Mouse (Mus musculus) left cerebral cortex, postnatal 25 days (tissue): ENCODE results near the gene Lalba. TPM values are rescaled to one million over a fixed set of nuclear protein-coding genes. Genes with fewer than 3 reads are reported as not detected.
"Not testable (repeated sequence)": the region's sequence is repeated elsewhere in the genome, so short reads cannot be mapped to it uniquely, and the experiment has no call there.

Source experiments
- DNase-seq, 2 experiments: peaks; one replicate each; pipeline ENCODE4 v3.0.0; 2022; ENCODE audit warnings: low spot score in 2 of 2, mixed read lengths in 1 of 2
- intact Hi-C: fragments of 180-260 bp; cut with DNase I; formaldehyde crosslinking; loops from one replicate; pipeline ENCODE4 v1.15.1; 2025
- total RNA-seq, 2 experiments: library from RNA; stranded (reverse); gene quantifications; 2 replicates each; pipeline ENCODE4 v1.2.3; 2021

Gene Lalba
- total RNA-seq, 2 experiments from 2014 or later: not detected

DNA sequence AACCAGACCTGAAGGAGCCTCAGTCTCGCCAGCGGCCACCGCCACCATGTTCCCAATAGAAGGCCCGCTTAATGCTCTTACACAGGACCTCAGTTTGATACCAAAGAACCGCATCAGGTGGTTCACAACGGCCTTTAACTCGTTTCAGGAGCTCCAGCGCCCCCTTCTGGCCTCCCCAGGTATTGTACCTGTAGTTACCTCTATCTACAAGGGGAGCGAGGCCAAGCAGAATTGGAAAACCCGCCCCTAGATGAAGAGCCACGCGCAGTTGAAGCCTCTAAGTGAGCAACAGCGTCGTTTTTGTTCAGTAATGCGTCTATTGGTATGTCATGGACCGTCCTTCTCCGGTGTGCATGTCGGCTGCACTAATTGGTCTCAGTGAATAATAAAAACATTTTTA lies 22.0 kb upstream of the Lalba start:
- intact Hi-C loops: loop anchor here (10.0 kb wide), 1 partner anchor 410 kb away; the partner anchor contains the start of genes Pfkm and Senp1
- peak; percentile 56 to 61 for DNase-seq

DNA sequence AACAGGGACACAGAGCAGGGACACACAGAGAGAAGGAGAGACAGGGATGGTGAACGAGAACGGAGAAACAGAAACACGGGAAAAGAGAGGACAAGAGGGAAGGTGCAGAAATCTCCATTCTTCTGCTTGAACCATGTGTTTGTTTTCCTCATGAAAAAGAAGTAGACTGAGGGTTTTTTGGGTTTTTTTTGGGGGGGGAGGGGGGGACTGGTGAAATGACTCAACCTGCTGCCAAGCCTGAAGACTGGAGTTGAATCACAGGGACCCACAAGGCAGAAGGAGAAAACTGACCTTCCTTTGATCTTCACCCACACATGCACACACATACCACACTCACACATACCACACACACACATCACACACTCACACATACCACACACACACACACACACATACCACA lies 20.8 kb upstream of the Lalba start:
- intact Hi-C loops: loop anchor here (10.0 kb wide), 1 partner anchor 409 kb away; the partner anchor contains the start of genes Pfkm and Senp1
- DNase-seq: no peak

DNA sequence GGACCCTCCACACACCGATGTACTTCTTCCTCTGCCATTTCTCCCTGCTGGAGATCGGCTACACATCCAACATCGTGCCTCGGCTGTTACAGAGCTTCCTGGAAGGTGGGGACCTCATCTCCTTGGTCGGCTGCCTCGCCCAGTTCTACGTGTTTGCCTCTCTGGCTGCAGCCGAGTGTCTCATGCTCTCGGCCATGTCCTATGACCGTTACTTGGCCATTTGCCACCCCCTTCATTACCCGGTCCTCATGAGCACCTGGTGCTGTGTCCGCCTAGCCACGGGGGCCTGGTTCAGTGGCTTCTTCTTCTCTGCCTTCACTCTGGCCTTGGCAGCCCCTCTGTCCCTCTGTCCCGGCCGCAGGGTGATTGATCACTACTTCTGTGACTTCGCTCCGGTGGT lies 15.1 kb upstream of the Lalba start:
- intact Hi-C loops: no loop called here
- no peak for DNase-seq

DNA sequence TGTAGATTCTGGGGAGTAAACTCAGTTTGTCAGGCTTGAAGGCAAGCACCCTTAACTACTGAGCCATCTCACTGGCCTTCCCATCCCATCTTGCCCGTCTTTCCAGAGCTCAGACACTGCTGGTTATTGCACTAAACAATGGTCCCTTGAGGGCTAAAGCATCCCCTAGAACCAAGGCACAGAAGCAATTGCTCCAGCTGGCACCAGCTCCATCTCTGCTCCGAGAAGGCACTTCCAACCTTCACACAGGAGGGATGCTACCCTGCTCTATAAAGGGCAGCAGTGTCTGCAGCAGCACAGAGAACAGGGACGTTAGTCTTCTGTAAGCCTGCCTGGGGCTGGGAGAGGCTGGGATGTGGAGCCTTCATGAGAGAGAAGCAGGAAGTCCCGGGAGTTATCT lies 9.6 kb upstream of the Lalba start, which contains the start of gene Olfr279:
Gene Olfr279, plus strand, starts transcription at position 301 of the 400 bp plus-strand sequence.
- intact Hi-C loops: no loop called here

DNA sequence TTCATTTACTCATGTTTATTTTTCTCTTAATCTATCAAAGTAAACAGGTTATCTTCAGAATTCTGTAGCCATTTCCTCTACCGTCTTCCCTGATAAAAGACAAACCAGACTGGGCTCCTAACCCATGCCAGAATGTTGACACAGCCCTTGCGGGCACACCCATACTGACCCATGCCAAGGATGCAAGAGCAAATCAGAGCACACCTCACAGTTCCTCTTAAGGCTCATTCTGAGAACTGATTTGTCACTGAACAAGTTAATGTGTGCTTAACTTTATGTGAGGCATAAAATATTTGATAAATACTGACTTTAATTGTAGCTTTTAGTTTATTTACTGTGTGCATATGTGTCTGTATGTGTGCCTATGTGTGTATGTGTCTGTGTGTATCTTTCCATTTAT lies 8.8 kb upstream of the Lalba start:
- DNase-seq: no peak
- intact Hi-C loops: no loop called here

More for the DNA sequence above, 9.6 kb upstream of the Lalba start, which contains the start of gene Olfr279:
- DNase-seq: no peak

DNA sequence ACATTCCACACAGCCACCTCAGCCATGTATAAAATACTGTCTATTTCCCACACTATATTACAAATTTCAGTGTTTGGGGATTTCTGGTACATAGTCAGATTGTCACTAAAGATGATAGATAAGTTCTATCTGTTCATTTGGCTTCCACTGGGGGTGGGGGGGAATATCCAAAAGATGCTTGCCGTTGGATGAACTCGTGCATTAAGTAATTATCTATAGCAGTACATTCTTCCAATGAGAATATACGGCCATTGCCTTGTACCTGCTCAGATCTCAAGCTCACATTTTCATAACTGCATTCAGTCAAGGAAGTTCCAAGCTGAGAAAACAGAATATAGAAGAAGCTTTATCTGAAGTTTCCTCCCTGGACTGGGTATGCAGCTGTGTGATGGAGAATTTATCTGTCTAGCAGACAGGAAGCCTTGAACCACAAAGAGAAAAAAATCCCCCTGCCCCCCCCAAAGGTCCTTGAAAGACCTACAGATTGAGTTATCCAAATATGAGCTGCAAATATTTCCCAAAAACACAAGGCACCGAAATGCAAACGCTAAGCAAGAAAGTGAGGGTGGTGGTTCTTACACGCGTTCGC lies 4.0 kb upstream of the Lalba start:
- no peak for DNase-seq
- intact Hi-C loops: no loop called here

DNA sequence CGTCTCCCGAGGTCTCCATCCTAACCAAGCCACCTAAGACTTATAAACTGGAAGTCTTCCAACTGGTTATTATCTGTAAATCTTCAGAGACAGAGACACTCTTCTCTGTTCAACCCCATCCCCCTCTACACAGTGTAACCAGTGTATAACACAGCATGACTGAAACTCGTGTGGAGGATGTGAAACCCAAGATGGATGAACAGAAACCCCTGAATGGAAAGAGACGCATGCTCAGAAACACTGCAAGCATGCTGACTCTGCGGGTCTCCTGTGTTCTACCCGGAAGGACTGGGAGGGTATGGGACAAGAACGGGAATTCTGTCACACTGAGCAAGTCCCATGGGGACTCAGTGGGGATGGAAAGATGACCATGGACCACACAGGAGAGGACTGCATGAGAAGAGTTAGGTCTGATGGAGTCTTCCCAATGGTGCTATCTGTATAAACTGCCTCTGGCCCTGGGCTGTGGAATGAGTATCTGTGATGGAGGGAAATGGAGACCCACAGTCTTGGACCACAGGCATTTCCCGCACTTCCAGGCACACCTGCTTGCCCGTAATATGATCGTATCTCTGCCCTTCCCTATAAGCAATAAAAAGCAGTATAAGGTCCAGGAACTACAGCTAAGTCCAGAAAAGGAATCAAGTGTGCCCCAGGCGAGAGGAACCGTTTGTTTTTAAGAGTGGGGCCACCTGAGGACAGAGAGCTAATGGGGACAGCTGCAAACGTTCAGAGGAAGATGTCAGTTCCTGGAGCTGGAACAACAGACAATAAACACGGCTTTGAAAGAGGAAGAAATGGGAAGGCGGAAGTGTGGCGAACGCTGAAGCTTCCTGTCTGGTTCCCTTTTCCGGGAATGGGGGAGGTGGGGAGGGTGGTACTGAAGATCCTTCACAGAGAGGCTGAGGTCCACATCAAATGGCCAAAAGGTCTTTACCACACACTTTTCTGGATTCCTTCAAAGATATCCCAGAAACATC lies 1.7 kb upstream of the Lalba start:
- intact Hi-C loops: no loop called here
- no peak for DNase-seq

DNA sequence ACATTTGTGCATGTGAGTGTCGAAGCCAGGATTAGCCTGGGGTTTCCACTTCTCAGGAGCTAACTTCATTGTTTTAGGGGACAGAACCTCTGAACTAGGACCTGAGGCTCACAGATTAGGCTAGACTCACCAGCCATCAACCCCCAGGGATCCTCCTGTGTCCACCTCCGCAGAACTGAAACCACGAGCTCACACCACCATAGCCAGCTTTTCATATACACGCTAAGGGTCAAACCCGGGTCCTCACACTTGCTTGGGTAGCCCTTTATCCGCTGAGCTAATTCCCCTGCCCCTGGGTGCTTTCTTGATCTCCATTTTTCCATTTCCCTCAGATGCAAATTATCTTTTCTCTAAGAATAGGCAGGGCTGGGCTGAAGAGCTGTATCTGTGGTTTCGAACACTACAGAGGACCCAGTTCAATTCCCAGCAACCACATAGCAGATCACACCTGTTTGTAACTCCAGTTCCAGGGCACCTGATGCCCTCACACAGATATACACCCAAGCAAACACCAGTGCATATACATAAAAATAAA lies 2.9 kb downstream of the Lalba start:
- intact Hi-C loops: no loop called here
- no peak for DNase-seq

DNA sequence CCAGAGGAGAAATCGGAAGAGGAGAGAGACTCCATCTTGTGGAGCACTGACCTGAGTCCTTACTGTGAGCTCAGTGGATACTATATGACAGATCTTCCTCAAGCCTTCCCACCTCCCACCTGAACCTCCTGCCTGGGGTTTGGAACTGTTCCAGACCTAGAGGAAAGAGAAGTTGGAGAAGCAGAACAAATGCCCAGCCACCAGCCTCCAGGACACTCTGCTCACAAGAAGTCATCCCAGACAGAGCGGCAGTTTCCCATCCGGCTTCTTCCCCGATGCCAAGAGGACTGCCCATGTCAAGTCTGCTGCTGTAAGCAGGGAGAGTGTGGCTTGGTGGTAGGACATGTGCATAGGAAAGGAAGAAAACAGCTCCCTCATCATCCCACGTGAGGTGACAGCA lies 6.2 kb downstream of the Lalba start:
- no peak for DNase-seq
- intact Hi-C loops: no loop called here

DNA sequence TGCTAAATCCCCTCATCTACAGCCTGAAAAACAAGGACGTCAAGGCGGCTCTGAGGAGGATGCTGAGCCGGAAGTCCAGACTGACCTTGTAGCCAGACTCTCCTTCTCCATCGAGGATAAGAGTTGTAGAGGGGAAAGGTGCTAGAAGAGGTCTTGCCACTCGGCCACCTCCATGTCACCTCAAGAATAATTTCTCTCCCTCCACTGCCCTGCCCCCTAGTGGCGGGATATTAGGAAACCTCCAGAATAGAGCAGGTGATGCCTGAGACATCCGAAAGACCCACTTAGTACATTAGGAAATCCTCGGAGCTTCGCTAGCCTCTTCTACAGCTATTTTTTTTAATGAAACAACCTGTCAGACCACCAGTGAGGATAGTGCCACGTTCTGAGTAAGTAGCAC lies 7.1 kb downstream of the Lalba start:
- intact Hi-C loops: no loop called here

DNA sequence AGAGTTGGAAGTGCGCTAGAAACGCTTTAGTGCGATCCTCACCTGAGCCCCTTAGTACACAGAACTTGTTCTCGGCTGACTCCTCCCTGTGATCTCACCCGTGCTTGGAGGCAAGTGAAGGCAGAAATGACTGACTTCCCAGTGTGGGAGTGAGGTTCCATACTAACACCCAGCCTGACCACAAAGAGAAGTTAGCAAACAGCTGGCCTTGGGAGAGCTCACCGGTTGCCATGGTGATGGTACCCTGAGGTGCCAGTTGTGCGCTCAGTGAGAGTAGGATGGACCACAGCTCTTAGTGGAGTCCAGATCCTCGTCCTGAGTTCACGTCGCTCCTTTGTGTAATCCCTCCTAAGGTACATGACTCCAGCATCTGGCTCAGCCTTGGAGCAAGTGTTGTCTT lies 7.6 kb downstream of the Lalba start:
- intact Hi-C loops: no loop called here

More for the DNA sequence above, 7.1 kb downstream of the Lalba start:
- peak in 1 of 2 experiments; percentile 29 for DNase-seq

DNA sequence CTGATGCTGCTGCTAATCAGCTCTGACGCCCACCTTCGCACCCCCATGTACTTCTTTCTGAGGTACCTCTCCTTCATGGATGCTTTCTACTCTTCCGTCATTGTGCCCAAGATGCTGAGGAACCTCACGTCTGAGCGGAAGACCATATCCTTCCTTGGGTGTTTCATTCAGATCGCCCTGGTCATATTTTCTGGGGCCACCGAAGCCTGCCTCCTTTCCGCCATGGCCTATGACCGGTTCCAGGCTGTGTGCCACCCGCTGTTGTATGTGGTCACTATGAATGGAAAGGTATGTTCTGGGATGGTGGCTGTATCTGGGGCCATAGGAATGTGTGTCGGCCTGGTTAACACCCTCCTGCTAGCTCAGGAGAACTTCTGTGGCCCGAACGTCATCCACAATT lies 11.0 kb downstream of the Lalba start:
- no peak for DNase-seq
- intact Hi-C loops: no loop called here

More for the DNA sequence above, 7.6 kb downstream of the Lalba start:
- DNase-seq: no peak

DNA sequence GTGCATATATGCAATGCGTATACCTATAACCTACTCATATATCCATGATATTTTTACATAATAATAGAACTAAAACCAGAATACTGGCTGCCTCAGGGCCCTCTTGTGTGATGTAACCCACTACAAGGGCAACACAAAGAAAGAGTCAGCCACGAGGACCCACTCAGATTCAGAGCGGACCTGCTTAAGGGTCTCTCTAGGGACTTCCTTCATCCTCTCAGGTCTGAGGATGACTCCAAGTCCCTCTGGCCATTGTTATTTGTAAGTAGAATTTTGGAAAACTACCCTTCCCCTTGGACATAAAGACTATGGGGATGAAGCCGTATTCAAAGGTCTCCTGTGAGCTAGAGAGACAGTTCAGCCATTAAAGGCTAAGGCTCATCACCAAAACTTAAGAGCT lies 12.9 kb downstream of the Lalba start, which contains the start of gene OR5BS1P:
Gene OR5BS1P, plus strand, starts transcription at position 301 of the 400 bp plus-strand sequence.
- intact Hi-C loops: no loop called here
- DNase-seq: no peak

DNA sequence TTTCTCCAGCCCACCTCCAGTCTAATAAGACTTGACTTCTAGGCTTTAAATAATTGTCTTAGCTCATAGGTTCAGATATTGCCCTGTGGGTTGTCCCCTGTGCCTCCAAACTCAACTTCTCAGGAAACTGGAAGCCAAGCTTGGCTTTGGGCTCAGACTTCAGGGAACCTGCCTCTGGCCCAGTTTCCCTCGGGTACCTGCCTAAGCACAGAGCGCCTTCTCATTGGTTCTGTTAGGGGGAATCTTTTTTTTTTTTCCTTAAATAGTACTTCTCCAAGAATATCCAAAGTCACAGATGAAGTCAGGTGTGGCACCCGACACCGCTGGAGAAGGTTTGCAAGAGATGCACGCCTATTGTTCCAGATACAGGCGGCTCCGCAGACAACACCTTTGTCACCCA lies 30.2 kb downstream of the Lalba start, which contains the start of gene Olfr281:
Gene Olfr281, plus strand, starts transcription at position 301 of the 400 bp plus-strand sequence.
- DNase-seq: no peak
- intact Hi-C loops: no loop called here

DNA sequence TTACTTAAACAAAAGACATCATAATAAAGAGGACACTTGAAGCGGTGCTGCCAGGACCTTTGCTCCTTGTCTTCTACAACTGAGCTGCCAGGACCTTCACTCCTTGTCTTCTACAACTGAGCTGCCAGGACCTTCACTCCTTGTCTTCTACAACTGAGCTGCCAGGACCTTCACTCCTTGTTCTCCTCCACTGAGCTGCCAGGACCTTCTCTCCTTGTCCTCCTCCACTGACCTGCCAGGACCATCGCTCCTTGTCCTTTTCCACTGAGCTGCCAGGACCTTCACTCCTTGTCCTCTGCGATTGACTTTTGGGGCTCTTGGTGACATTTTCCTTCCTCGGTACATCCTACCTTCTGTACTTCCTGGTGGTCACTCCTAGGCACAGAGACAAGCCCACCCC lies 34.0 kb downstream of the Lalba start:
- intact Hi-C loops: no loop called here

DNA sequence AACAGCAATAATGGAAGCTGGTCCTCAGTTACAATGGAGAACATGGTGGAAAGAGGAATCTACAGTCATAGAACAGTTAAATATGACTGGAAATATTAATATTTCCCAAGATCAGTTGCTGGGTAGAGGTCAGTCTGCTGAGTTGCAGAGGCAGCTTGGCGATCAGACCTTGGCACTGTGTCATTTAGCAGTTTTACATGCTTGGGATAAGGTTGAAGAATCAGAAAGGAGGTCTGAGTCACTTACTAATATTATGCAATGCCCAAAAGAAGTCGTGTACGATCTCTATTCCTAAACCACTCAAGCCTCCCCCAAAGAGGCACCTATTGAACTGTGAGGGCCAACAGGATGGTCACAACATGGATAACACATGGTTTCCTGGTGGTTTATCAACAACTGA lies 38.0 kb downstream of the Lalba start:
- intact Hi-C loops: no loop called here
- no peak for DNase-seq

More for the DNA sequence above, 34.0 kb downstream of the Lalba start:
- no peak for DNase-seq

DNA sequence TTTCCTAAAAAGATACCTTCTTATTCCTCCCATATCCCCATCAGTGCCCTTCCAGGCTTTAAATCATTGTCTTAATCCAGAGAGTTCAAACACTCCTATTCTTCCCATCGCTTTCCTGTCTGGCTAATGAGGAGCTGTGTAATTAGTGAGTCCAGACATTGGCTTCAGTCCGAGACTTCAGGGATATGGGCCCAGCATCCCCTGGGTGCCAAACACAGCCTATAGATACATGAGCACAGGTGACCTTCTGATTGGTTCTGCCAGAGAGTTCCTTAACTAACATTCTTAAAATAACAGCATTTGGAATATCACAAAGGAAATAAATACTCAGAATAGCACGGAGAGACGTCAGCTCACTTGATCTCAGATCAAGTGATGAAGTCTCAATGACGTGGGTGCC lies 51.6 kb downstream of the Lalba start, which contains the start of gene Olfr282:
Gene Olfr282, plus strand, starts transcription at position 301 of the 400 bp plus-strand sequence.
- DNase-seq, intact Hi-C loops: not testable (repeated sequence)
